Mouse (Mus musculus) heart, postnatal 0 days (tissue): ENCODE results near the gene Card6. TPM values are rescaled to one million over a fixed set of nuclear protein-coding genes. Genes with fewer than 3 reads are reported as not detected.
A peak's percentile ranks its signal among the peaks of the same experiment; 100 is the strongest.

Experiments
- ATAC-seq: fragments of 200-750 bp; cut with Nextera tagmentation; 2 replicates; pipeline ENCODE4 v1.8.0; 2017; ENCODE audit warnings: low read depth, moderate number of reproducible peaks, moderate library complexity; ENCODE audit not compliant: insufficient read depth
- DNase-seq: peaks from one replicate; pipeline ENCODE4 v3.0.0-alpha.2; 2016; ENCODE audit warnings: low spot score
- H3K27ac ChIP-seq: fragments of 300-500 bp; sonication (generic); 2 replicates; pipeline ENCODE4 v1.5.1; 2014; ENCODE audit warnings: low read depth, mild to moderate bottlenecking
- H3K27me3 ChIP-seq: fragments of 300-500 bp; sonication (generic); 2 replicates; pipeline ENCODE4 v1.6.1; 2014; ENCODE audit warnings: low read length, mixed read lengths; ENCODE audit not compliant: control insufficient read depth, insufficient read depth
- H3K36me3 ChIP-seq: fragments of 300-500 bp; sonication (generic); replicated peaks from 2 replicates; pipeline ENCODE4 v1.6.1; 2014; ENCODE audit warnings: low read length, mixed read lengths; ENCODE audit not compliant: control insufficient read depth, insufficient read depth
- H3K4me1 ChIP-seq: fragments of 300-500 bp; sonication (generic); 2 replicates; pipeline ENCODE4 v1.6.1; 2014; ENCODE audit warnings: antibody characterized with exemption; ENCODE audit not compliant: control insufficient read depth, insufficient read depth
- H3K4me2 ChIP-seq: fragments of 300-500 bp; sonication (generic); 2 replicates; pipeline ENCODE4 v1.6.1; 2014; ENCODE audit warnings: low read depth, mild to moderate bottlenecking, low read length, moderate library complexity
- H3K4me3 ChIP-seq: fragments of 300-500 bp; sonication (generic); 2 replicates; pipeline ENCODE4 v1.5.1; 2014; ENCODE audit warnings: low read depth, low read length
- H3K9ac ChIP-seq: fragments of 300-500 bp; sonication (generic); replicated peaks from 2 replicates; pipeline ENCODE4 v1.6.1; 2014; ENCODE audit warnings: low read depth, low read length, mixed read lengths
- H3K9me3 ChIP-seq: fragments of 300-500 bp; sonication (generic); replicated peaks from 2 replicates; pipeline ENCODE4 v1.6.1; 2016; ENCODE audit warnings: low read length; ENCODE audit not compliant: control insufficient read depth
- CTCF ChIP-seq: IDR thresholded peaks from 2 replicates; pipeline ENCODE4 v1.5.1; 2016; ENCODE audit warnings: antibody characterized with exemption, control low read depth, low read depth
- EP300 ChIP-seq: IDR thresholded peaks from 2 replicates; pipeline ENCODE4 v1.6.1; 2016; ENCODE audit warnings: antibody characterized with exemption, low read depth
- WGBS: fragments of 180-500 bp; shearing (Covaris S2); extraction: QIAGEN DNeasy Blood & Tissue Kit; methylation state at CpG from one replicate; pipeline ENCODE4 v1.1.7; 2014; 5-methylcytosine and 5-hydroxymethylcytosine counted together
- polyA plus RNA-seq: library from polyadenylated mRNA; unstranded; fragments of >200 nt; fragmentation: Nextera tagmentation; extraction: Ambion mirVana; gene quantifications from 2 replicates; pipeline ENCODE4 v1.2.1, GENCODE M21; 2015
- total RNA-seq: library from RNA; depleted of rRNA; stranded (reverse); fragments of >200 nt; gene quantifications from 2 replicates; pipeline ENCODE4 v1.2.3, GENCODE M21; 2014; ENCODE audit warnings: low replicate concordance

The Card6 gene
- total and polyA plus RNA-seq, 2 experiments from 2014 or later = 1.7 to 1.8 TPM

DNA sequence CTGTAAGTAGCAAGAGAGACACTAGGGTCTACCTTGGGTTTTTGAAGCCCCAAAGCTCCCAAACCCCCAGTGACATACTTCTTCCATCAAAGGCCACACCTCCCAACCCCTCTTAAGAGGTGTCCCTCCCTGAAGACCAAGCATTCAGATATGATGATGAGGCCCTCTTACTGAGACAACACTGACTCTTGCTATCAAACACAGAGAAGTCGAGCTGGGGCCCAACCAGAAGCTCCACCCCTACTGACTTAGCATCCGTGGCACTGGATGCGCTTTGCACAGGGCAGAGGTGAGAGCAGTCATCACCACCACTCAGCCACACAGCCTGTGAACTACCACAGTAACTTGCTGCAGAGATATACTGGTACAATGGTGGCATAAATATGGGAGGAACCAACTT, 4.3 kb upstream of the Card6 start:
- no peak for ATAC-seq
- no peak overlapping the region for H3K9ac ChIP-seq
- no peak overlapping the region for H3K4me2 ChIP-seq
- H3K9me3 ChIP-seq = no peaks in the 10 kb centered on the region
- DNase-seq = no peak
- no peak overlapping the region for H3K27ac ChIP-seq
- TF ChIP-seq EP300 (no peak), CTCF (no peak)
- peaks cover under 1% of the 10 kb centered on the region for H3K36me3 ChIP-seq
- no peak overlapping the region for H3K4me3 ChIP-seq
- 69% methylated on average over 3 of the region's 3 CpGs for WGBS
- H3K4me1 ChIP-seq = peaks cover 8% of the 10 kb centered on the region
- H3K27me3 ChIP-seq = no peaks in the 10 kb centered on the region

- H3K9ac ChIP-seq = no peak overlapping the region
- DNase-seq = no peak
Observed at GRCm38 (mm10) chr15:5108655-5109040, 309 bp upstream of the Card6 start.

DNA sequence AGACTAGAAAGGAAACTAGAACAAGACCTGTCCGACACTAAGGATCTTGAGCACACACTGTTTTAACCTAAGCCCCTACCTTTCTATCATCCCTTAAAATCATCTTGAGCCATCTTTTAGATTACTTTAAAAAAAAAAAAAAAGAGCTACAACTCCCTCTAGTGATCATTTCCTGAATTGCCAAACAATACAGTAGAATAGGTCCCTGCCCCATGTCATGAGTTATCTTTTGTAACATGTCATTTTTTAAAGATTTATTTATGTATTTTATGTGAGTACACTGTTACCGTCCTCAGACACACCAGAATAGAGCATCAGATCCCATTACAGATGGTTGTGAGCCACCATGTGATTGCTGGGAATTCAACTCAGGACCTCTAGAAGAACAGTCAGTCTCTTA, 2.0 kb downstream of the Card6 start:
- Histone ChIP-seq H3K4me2 (no peak overlapping the region), H3K4me1 (no peaks in the 10 kb centered on the region; the same call in 1 of the 2 replicates), H3K9me3 (no peaks in the 10 kb centered on the region), H3K36me3 (peaks cover 3% of the 10 kb centered on the region; the same call in 1 of the 2 replicates), H3K4me3 (no peak overlapping the region), H3K27ac (no peak overlapping the region), H3K9ac (no peak overlapping the region), H3K27me3 (no peaks in the 10 kb centered on the region)
- TF ChIP-seq CTCF (peak; percentile 43), EP300 (no peak)
- DNase-seq (no peak), ATAC-seq (no peak)
- 44% methylated on average over 2 of the region's 2 CpGs for WGBS

More at GRCm38 (mm10) chr15:5108655-5109040, 309 bp upstream of the Card6 start:
- no peak for ATAC-seq
- peak overlapping the region; percentile 69; the same call in 1 of the 2 replicates for H3K27ac ChIP-seq
- 64% methylated on average over 3 of the region's 3 CpGs for WGBS
- H3K4me1 ChIP-seq = no peaks in the 10 kb centered on the region; the same call in 1 of the 2 replicates
- H3K36me3 ChIP-seq = peaks cover 3% of the 10 kb centered on the region; the same call in 1 of the 2 replicates
- H3K4me2 ChIP-seq = peak overlapping the region; percentile 54
- peak overlapping the region; percentile 48 for H3K4me3 ChIP-seq
- H3K27me3 ChIP-seq = no peaks in the 10 kb centered on the region
- H3K9me3 ChIP-seq = no peaks in the 10 kb centered on the region
- TF ChIP-seq CTCF = no peak
- no peak for TF ChIP-seq EP300

DNA sequence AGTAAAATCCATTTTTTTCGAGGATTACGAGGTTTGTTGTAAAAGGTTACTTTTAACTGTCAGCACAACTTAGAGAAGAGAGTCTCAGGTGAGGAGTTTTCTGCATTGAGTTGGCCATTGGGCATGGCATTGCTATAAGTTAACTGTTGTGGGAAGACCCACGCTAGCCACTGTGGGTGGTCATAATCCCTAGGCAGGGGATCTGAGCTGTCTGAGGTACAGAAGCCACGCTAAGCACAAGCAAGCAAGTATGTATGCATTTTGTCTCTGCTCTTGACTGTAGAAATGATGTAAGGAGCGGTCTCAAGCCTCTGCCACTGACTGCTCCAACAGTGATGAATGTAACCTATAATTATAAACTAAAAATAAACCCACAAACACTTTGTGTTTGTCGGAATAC, 2.4 kb downstream of the Card6 start:
- no peak for TF ChIP-seq CTCF
- TF ChIP-seq EP300 = no peak
- H3K9me3 ChIP-seq = no peaks in the 10 kb centered on the region

GRCm38 (mm10) chr15:5102312-5102711, 6.0 kb downstream of the Card6 start:
- Histone ChIP-seq H3K27ac (no peak overlapping the region), H3K4me1 (no peaks in the 10 kb centered on the region; the same call in 1 of the 2 replicates), H3K4me3 (no peak overlapping the region), H3K4me2 (no peak overlapping the region), H3K9me3 (no peaks in the 10 kb centered on the region), H3K27me3 (no peaks in the 10 kb centered on the region), H3K9ac (no peak overlapping the region), H3K36me3 (peaks cover 13% of the 10 kb centered on the region)
- TF ChIP-seq CTCF = no peak
- TF ChIP-seq EP300 = no peak
- no peak for DNase-seq
- 93% methylated on average over 4 of the region's 4 CpGs for WGBS
- no peak for ATAC-seq

More for the DNA sequence above, 2.4 kb downstream of the Card6 start:
- no peak overlapping the region for H3K27ac ChIP-seq
- H3K36me3 ChIP-seq = peaks cover 3% of the 10 kb centered on the region; the same call in 1 of the 2 replicates
- ATAC-seq = no peak
- WGBS = 80% methylated on average over 6 of the region's 6 CpGs
- DNase-seq = no peak
- H3K4me3 ChIP-seq = no peak overlapping the region
- H3K4me2 ChIP-seq = no peak overlapping the region
- H3K4me1 ChIP-seq = no peaks in the 10 kb centered on the region; the same call in 1 of the 2 replicates
- no peak overlapping the region for H3K9ac ChIP-seq
- H3K27me3 ChIP-seq = no peaks in the 10 kb centered on the region

GRCm38 (mm10) chr15:5097376-5097775, 11.0 kb downstream of the Card6 start:
- TF ChIP-seq CTCF = no peak
- TF ChIP-seq EP300 = no peak
- H3K27me3 ChIP-seq = no peaks in the 10 kb centered on the region
- H3K4me2 ChIP-seq = no peak overlapping the region
- peaks cover 10% of the 10 kb centered on the region for H3K36me3 ChIP-seq
- no peak overlapping the region for H3K9ac ChIP-seq
- no peaks in the 10 kb centered on the region for H3K9me3 ChIP-seq
- H3K4me1 ChIP-seq = no peaks in the 10 kb centered on the region
- DNase-seq (no peak), ATAC-seq (no peak)
- 78% methylated on average over 1 of the region's 1 CpGs for WGBS
- H3K27ac ChIP-seq = no peak overlapping the region
- no peak overlapping the region for H3K4me3 ChIP-seq
